Mouse (Mus musculus): Measurements from ENCODE around the gene Prdm11. TPM values are rescaled to one million over a fixed set of nuclear protein-coding genes. Genes with fewer than 3 reads are reported as not detected.
A peak's percentile ranks its signal among the peaks of the same experiment; 100 is the strongest.

The Prdm11 gene
- polyA plus RNA-seq, 1 experiment from 2014 or later, result 2.4 TPM

DNA sequence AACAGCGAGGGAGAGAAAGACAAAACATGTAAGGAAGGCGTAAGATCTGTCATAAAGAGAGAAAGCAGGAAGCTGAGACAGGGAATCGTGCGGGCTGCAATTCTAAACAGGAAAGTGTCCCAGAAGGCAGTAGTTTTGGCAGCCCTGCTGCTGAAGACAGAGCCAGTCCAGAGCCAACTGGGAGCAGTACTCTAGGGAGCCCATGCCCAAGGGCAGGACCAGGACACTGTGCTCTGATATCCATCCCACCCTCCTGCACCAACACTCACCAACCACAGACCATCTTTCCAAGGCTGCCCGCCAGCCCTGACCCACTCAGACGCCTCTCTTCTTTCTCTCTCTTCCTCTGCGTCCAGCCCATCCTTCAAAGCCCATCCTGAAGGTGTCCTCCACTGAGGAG is 5.1 kb downstream of the Prdm11 start:
- no peak for DNase-seq (ENCODE audit: low spot score)
- no peaks in the 10 kb centered on the region for H3K9me3 ChIP-seq (ENCODE audit: control insufficient read depth, low read length)
- H3K4me1 ChIP-seq (ENCODE audit: control insufficient read depth, insufficient read depth, low read length), result peaks cover 24% of the 10 kb centered on the region
- H3K27ac ChIP-seq (replicated peaks; ENCODE audit: low read depth, low read length), result no peak overlapping the region
- WGBS, result 81% methylated on average over 7 of the region's 7 CpGs
- no peak for ATAC-seq (ENCODE audit: insufficient number of reproducible peaks, low FRiP score, low TSS enrichment, low read depth)
- H3K4me3 ChIP-seq (ENCODE audit: low read depth, low read length), result no peak overlapping the region
- H3K36me3 ChIP-seq (ENCODE audit: control insufficient read depth, insufficient read depth, low read length), result no peaks in the 10 kb centered on the region
- no peak overlapping the region for H3K9ac ChIP-seq (ENCODE audit: low read length)
- H3K27me3 ChIP-seq (ENCODE audit: control insufficient read depth, insufficient read depth, low read length), result no peaks in the 10 kb centered on the region
- H3K4me2 ChIP-seq (ENCODE audit: low read depth, severe bottlenecking), result no peak overlapping the region

DNA sequence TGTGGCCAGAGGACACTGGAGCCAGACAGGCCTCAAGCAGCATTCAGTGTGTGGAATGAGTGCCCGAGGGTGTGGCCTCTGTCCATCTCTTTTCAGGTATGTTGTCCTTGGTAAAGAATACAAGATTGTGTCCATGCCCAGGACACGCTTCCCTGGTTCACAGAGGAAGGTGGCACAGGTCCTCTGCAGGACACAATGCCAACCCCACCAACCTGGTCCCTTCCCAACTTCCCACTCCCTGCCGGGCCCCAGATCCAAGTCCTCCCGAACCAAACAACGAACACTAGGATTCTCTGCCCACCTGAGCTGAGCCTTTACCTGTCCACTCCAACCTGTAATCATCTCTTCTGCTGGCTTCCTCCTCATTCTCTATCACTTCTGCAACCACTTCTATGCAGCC is 6.3 kb downstream of the Prdm11 start:
- no peaks in the 10 kb centered on the region for H3K27me3 ChIP-seq (ENCODE audit: control insufficient read depth, insufficient read depth, low read length)
- DNase-seq (ENCODE audit: low spot score) (no peak), ATAC-seq (ENCODE audit: insufficient number of reproducible peaks, low FRiP score, low TSS enrichment, low read depth) (no peak)
- WGBS, result 90% methylated on average over 5 of the region's 5 CpGs
- H3K9me3 ChIP-seq (ENCODE audit: control insufficient read depth, low read length), result no peaks in the 10 kb centered on the region
- H3K36me3 ChIP-seq (ENCODE audit: control insufficient read depth, insufficient read depth, low read length), result no peaks in the 10 kb centered on the region
- H3K4me1 ChIP-seq (ENCODE audit: control insufficient read depth, insufficient read depth, low read length), result peaks cover 31% of the 10 kb centered on the region
- H3K27ac ChIP-seq (replicated peaks; ENCODE audit: low read depth, low read length), result no peak overlapping the region
- no peak overlapping the region for H3K4me3 ChIP-seq (ENCODE audit: low read depth, low read length)
- no peak overlapping the region for H3K4me2 ChIP-seq (ENCODE audit: low read depth, severe bottlenecking)
- no peak overlapping the region for H3K9ac ChIP-seq (ENCODE audit: low read length)

DNA sequence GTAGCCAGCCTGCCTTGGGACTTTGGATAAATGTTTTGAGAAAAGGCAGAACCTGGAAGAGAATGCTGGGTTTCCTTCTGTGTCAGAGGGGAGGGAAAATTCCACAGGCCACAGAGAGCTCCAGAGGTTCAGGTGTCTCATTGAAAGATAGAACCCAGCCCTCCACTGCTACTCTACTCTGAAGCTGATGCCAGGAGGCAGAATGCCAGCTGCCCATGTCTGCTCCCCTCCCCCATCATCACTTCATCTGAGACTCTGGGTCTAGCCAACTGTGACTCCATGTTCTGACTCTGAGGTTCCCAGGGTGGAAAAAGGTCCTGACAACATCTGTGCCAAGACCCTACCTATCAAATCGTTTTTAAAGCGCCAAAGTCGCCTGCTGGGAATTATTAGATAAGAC is 6.9 kb downstream of the Prdm11 start:
- Histone ChIP-seq H3K9me3 (ENCODE audit: control insufficient read depth, low read length) (no peaks in the 10 kb centered on the region), H3K4me2 (ENCODE audit: low read depth, severe bottlenecking) (no peak overlapping the region), H3K27me3 (ENCODE audit: control insufficient read depth, insufficient read depth, low read length) (no peaks in the 10 kb centered on the region), H3K4me3 (ENCODE audit: low read depth, low read length) (no peak overlapping the region), H3K27ac (replicated peaks; ENCODE audit: low read depth, low read length) (no peak overlapping the region), H3K4me1 (ENCODE audit: control insufficient read depth, insufficient read depth, low read length) (peaks cover 27% of the 10 kb centered on the region), H3K36me3 (ENCODE audit: control insufficient read depth, insufficient read depth, low read length) (no peaks in the 10 kb centered on the region), H3K9ac (ENCODE audit: low read length) (no peak overlapping the region)
- DNase-seq (ENCODE audit: low spot score), result no peak
- WGBS, result 83% methylated on average over 3 of the region's 3 CpGs
- no peak for ATAC-seq (ENCODE audit: insufficient number of reproducible peaks, low FRiP score, low TSS enrichment, low read depth)

DNA sequence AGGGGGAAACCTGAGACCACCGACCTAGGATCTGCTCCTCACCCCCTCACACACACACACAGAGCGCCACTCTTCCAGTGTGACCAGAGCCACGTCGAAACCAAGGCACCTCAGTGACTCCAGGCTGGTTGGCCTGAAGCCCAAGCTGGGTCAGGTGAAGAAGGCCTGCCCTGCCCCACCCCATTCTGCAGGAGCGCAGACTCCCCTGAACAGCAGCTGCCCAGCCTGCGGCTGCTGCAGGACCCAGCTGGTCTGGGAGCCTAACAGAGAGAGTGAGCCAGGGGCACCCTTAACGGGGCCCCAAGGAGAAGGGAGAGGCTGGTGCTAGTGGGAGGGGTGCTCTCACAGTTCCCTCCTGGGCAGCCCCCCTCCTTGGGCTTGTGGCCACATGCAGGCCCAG is 10.3 kb downstream of the Prdm11 start:
- ATAC-seq (ENCODE audit: insufficient number of reproducible peaks, low FRiP score, low TSS enrichment, low read depth) (peak; percentile 40; the same call in 1 of the 2 replicates), DNase-seq (ENCODE audit: low spot score) (peak; percentile 38)
- H3K27me3 ChIP-seq (ENCODE audit: control insufficient read depth, insufficient read depth, low read length), result no peaks in the 10 kb centered on the region
- peaks cover 33% of the 10 kb centered on the region for H3K4me1 ChIP-seq (ENCODE audit: control insufficient read depth, insufficient read depth, low read length)
- no peaks in the 10 kb centered on the region for H3K36me3 ChIP-seq (ENCODE audit: control insufficient read depth, insufficient read depth, low read length)
- 21% methylated on average over 7 of the region's 7 CpGs for whole genome bisulfite sequencing
- H3K9ac ChIP-seq (ENCODE audit: low read length), result peak overlapping the region; percentile 38; the same call in 1 of the 2 replicates
- H3K9me3 ChIP-seq (ENCODE audit: control insufficient read depth, low read length), result no peaks in the 10 kb centered on the region
- no peak overlapping the region for H3K4me2 ChIP-seq (ENCODE audit: low read depth, severe bottlenecking)
- H3K27ac ChIP-seq (replicated peaks; ENCODE audit: low read depth, low read length), result no peak overlapping the region
- H3K4me3 ChIP-seq (ENCODE audit: low read depth, low read length), result no peak overlapping the region

DNA sequence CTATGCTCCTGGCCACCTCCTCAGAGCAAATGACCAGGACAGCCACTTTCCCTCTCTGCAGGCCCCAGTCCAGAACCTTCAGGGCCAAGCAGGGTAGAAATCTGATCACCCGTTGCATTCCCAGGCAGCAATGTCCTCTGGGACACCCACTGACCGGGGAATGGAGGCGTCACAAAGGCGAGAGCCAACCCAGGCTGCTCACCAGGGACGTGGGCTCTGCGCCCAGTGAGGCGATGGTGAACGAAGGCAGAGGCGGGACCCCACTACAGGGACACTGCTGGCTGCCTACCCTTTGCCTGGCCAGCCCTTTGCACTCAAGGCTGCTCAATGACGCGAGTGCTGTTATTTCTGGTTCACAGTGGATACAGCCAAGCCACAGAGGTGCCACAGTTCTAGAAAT is 13.3 kb downstream of the Prdm11 start:
- ATAC-seq (ENCODE audit: insufficient number of reproducible peaks, low FRiP score, low TSS enrichment, low read depth) (no peak), DNase-seq (ENCODE audit: low spot score) (no peak)
- H3K27ac ChIP-seq (replicated peaks; ENCODE audit: low read depth, low read length), result no peak overlapping the region
- no peaks in the 10 kb centered on the region for H3K36me3 ChIP-seq (ENCODE audit: control insufficient read depth, insufficient read depth, low read length)
- H3K9ac ChIP-seq (ENCODE audit: low read length), result no peak overlapping the region
- H3K27me3 ChIP-seq (ENCODE audit: control insufficient read depth, insufficient read depth, low read length), result no peaks in the 10 kb centered on the region
- no peaks in the 10 kb centered on the region for H3K9me3 ChIP-seq (ENCODE audit: control insufficient read depth, low read length)
- H3K4me2 ChIP-seq (ENCODE audit: low read depth, severe bottlenecking), result no peak overlapping the region
- no peak overlapping the region for H3K4me3 ChIP-seq (ENCODE audit: low read depth, low read length)
- H3K4me1 ChIP-seq (ENCODE audit: control insufficient read depth, insufficient read depth, low read length), result peaks cover 39% of the 10 kb centered on the region
- 80% methylated on average over 11 of the region's 11 CpGs for WGBS

DNA sequence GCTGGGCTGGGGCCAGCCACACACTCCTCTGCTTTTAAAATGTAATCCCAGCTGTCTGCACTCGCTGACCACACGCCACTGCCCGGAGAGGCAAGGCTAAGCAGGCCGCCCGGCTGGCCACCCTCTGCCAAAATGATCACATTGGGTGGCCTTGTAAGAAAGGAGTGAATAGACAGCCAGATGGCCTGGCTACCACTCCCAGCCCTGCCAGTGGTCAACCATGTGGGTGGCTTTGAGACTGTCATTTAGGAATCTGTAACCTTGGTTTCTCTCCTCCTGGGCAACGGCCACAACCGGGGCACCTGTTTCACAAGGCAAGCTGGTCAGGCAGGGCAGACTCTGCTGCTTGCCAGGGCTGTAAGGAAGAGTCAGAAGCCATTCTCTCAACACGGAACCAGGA is 13.9 kb downstream of the Prdm11 start:
- peaks cover 39% of the 10 kb centered on the region for H3K4me1 ChIP-seq (ENCODE audit: control insufficient read depth, insufficient read depth, low read length)
- H3K4me2 ChIP-seq (ENCODE audit: low read depth, severe bottlenecking), result no peak overlapping the region
- H3K27ac ChIP-seq (replicated peaks; ENCODE audit: low read depth, low read length), result no peak overlapping the region
- H3K4me3 ChIP-seq (ENCODE audit: low read depth, low read length), result no peak overlapping the region
- H3K9me3 ChIP-seq (ENCODE audit: control insufficient read depth, low read length), result no peaks in the 10 kb centered on the region
- H3K36me3 ChIP-seq (ENCODE audit: control insufficient read depth, insufficient read depth, low read length), result no peaks in the 10 kb centered on the region
- WGBS, result 75% methylated on average over 8 of the region's 8 CpGs
- ATAC-seq (ENCODE audit: insufficient number of reproducible peaks, low FRiP score, low TSS enrichment, low read depth) (no peak), DNase-seq (ENCODE audit: low spot score) (no peak)
- no peaks in the 10 kb centered on the region for H3K27me3 ChIP-seq (ENCODE audit: control insufficient read depth, insufficient read depth, low read length)
- H3K9ac ChIP-seq (ENCODE audit: low read length), result no peak overlapping the region

DNA sequence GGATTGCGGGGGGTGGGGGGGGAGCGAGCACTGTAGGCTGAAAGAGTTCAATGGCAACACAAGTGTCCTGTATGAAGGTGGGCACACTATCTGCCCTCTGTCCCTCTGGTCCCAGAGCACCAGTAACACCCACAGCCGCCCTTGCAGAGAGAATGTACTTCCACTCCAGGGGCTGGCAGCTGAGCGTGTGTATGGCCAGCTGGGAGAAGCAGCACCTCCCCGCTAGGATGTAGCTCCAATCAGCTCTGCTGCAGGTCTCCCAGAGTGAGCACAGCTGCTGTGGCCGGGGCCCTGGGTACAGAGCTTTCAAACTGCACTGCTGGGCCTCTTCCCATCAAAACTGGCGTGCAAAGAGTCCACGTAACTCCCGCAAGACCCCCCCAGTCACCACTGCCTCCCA is 14.9 kb downstream of the Prdm11 start:
- H3K27me3 ChIP-seq (ENCODE audit: control insufficient read depth, insufficient read depth, low read length), result no peaks in the 10 kb centered on the region
- H3K27ac ChIP-seq (replicated peaks; ENCODE audit: low read depth, low read length), result no peak overlapping the region
- 60% methylated on average over 9 of the region's 9 CpGs for WGBS
- H3K9me3 ChIP-seq (ENCODE audit: control insufficient read depth, low read length), result no peaks in the 10 kb centered on the region
- no peaks in the 10 kb centered on the region for H3K36me3 ChIP-seq (ENCODE audit: control insufficient read depth, insufficient read depth, low read length)
- no peak overlapping the region for H3K4me3 ChIP-seq (ENCODE audit: low read depth, low read length)
- DNase-seq (ENCODE audit: low spot score) (no peak), ATAC-seq (ENCODE audit: insufficient number of reproducible peaks, low FRiP score, low TSS enrichment, low read depth) (no peak)
- no peak overlapping the region for H3K4me2 ChIP-seq (ENCODE audit: low read depth, severe bottlenecking)
- peaks cover 34% of the 10 kb centered on the region for H3K4me1 ChIP-seq (ENCODE audit: control insufficient read depth, insufficient read depth, low read length)
- H3K9ac ChIP-seq (ENCODE audit: low read length), result no peak overlapping the region

DNA sequence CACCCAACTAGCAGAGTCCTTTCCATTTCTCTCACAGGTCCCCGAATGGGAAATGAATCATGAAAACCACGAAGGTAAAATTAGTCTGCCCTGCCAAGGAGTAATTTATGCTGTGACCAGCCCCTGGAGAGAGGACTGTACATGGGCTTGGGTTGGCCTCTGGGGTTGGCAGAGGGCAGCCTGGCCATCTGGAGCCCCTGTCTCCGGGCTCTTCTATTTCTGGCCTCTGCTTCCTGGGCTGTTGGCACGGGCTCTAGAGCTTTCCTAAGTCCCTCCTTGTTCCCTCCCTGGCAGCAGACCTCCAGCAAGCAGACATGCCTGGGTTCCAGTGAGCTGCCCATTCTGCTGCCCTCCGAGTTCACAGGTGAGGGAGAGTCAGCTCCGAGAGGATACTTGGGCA is 15.9 kb downstream of the Prdm11 start:
- no peak for ATAC-seq (ENCODE audit: insufficient number of reproducible peaks, low FRiP score, low TSS enrichment, low read depth)
- peaks cover 25% of the 10 kb centered on the region for H3K4me1 ChIP-seq (ENCODE audit: control insufficient read depth, insufficient read depth, low read length)

DNA sequence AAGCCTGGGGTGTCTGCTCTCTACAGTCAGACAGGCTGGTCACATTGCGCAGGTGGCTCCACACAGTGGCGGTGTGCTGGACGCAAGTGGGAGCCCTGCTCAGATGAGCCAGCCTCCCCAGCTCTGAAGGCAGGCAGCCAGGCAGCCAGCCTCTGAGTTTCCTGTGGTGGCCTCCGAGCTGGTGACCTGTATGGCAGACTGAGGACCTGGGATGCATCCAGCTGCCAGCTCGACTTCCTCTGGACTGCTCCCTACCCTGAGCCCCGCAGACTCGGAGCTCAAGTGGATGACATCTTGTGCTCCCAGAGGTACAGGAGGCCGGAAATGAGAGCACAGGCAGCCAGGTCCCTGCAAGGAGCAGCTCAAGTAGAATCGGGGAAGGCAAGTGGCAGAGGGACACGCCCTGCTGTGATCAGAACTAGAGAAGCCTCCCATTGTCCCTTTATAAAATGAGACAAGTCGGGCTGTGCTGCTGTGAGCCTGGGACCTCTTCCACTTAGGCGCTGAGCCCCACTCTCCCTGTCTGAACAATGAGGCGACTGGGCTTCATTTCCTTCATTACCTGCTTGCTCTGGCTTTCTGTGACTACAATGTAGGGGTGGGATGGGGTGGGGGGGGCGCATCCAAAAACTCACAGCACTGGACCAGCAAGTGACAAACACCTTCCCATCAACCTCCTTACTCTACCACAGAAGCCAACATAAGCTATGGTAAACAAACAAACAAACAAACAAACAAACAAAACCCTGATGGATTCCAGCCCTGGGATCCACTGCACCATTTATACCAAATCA is 16.5 kb downstream of the Prdm11 start:
- Histone ChIP-seq H3K27me3 (ENCODE audit: control insufficient read depth, insufficient read depth, low read length) (no peaks in the 10 kb centered on the region), H3K27ac (replicated peaks; ENCODE audit: low read depth, low read length) (no peak overlapping the region), H3K36me3 (ENCODE audit: control insufficient read depth, insufficient read depth, low read length) (no peaks in the 10 kb centered on the region), H3K9me3 (ENCODE audit: control insufficient read depth, low read length) (no peaks in the 10 kb centered on the region), H3K9ac (ENCODE audit: low read length) (no peak overlapping the region), H3K4me2 (ENCODE audit: low read depth, severe bottlenecking) (no peak overlapping the region), H3K4me3 (ENCODE audit: low read depth, low read length) (no peak overlapping the region), H3K4me1 (ENCODE audit: control insufficient read depth, insufficient read depth, low read length) (peaks cover 23% of the 10 kb centered on the region; the same call in 1 of the 2 replicates)
- peak; percentile 42 for DNase-seq (ENCODE audit: low spot score)
- WGBS, result 57% methylated on average over 14 of the region's 14 CpGs
- ATAC-seq (ENCODE audit: insufficient number of reproducible peaks, low FRiP score, low TSS enrichment, low read depth), result no peak

More for the DNA sequence above, 15.9 kb downstream of the Prdm11 start:
- H3K9ac ChIP-seq (ENCODE audit: low read length), result no peak overlapping the region
- no peaks in the 10 kb centered on the region for H3K27me3 ChIP-seq (ENCODE audit: control insufficient read depth, insufficient read depth, low read length)
- no peak overlapping the region for H3K4me3 ChIP-seq (ENCODE audit: low read depth, low read length)
- no peak overlapping the region for H3K27ac ChIP-seq (replicated peaks; ENCODE audit: low read depth, low read length)
- DNase-seq (ENCODE audit: low spot score), result no peak
- no peaks in the 10 kb centered on the region for H3K36me3 ChIP-seq (ENCODE audit: control insufficient read depth, insufficient read depth, low read length)
- WGBS, result 77% methylated on average over 6 of the region's 6 CpGs
- H3K4me2 ChIP-seq (ENCODE audit: low read depth, severe bottlenecking), result no peak overlapping the region
- no peaks in the 10 kb centered on the region for H3K9me3 ChIP-seq (ENCODE audit: control insufficient read depth, low read length)

All from limb, embryonic 11.5 days (tissue).